Mouse (Mus musculus): ENCODE measurements around the gene 4930523C07Rik. TPM values are rescaled to one million over a fixed set of nuclear protein-coding genes. Genes with fewer than 3 reads are reported as not detected.

The 4930523C07Rik gene
- total RNA-seq (2023): 628 TPM

DNA sequence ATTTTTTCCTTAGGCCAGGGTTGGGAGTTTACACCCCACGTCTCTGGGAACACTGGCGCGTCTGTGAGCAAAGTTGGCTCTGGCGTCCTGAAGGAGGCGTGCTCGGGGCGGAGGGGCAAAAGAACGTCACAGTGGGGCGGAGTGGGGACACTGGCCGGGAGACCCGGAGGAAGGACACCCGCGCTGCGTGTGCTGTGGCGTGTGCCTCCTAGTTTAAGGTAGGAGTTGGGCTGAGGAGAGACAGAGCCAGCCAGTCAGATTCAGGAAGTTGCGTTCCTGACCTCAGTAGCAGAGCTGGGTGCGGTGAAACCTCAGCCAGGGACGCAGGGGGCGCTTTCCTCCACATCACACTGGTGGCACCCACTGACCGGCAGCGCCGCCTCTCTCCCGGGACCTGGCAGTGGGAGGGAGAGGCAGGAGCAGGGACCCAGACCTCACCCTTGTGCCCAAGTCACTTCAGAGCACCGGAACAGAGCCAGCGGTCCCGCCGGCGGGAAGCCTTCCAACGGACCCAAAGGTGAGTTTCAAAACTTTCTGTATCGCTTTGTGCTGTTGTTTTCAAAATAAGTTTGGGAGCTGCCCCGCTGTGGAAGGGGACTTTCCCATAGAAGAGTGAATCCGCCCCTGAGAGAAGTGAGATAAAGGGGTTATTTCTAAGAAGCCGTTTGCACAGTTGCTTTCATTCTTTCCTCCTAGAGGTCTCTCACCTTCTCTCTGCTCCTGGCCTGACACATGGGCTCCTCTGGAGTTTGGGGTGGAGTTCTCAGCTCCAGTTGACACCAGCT, at the start of gene 4930523C07Rik:
Gene 4930523C07Rik (plus strand): TSS at position 146 of the 785 bp plus-strand sequence.

Other genes starting within 250 kb of the 4930523C07Rik start
- not detected for gene Tnn, start 109.2 kb downstream of the 4930523C07Rik start, total RNA-seq (2023)
- gene Mrps14, start 150.8 kb downstream of the 4930523C07Rik start, total RNA-seq (2023): 30.2 TPM
- gene Cacybp, start 168.5 kb downstream of the 4930523C07Rik start, total RNA-seq (2023): 45.3 TPM